Mouse (Mus musculus): Measurements from ENCODE around the gene Kcnmb1.

DNA sequence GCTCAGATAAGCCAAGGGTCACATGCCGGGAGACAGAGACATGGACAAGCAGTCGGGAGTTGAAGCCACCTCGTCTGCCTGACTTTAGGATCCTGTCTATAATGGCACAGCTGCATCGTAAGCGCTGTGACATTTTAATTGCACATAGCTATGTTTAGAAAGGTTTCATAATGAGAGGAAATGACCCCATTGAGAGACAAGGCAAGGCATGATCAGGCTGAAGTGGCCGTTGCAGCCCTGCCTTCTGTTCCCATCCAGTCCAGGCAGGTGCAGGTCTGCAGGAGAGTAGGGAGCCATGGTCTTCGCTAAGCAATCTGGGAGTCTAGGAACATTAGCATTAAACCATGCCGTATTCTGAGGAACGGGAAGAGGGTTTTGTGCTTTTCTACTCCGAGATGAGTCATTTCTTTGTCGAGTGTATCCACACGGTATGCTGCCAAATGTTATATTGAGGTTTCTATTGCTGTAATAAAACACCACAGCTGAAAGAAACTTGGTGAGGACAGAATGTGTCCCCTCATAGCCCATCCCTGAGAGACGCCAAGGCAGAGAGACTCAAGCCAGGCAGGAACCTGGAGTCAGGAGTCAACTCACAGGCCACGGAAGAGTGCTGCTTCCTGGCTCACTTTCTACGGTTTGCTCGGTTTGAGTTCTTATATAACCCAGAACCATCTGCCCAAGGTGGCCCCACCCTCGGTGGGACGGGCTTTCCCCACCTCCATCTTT lies 30.3 kb upstream of the Kcnmb1 start:
- TF ChIP-seq CTCF (IDR thresholded peaks at IDR 0.05; ENCODE audit: borderline replicate concordance, extremely low read depth, insufficient read depth, insufficient read length) (no peak), POLR2A (IDR thresholded peaks at IDR 0.05; ENCODE audit: borderline replicate concordance, extremely low read depth, insufficient read depth, insufficient read length, poor library complexity, severe bottlenecking) (no peak)

Measured in brain, embryonic 14.5 days (tissue).